Mouse (Mus musculus): ENCODE data around the gene Iffo2. TPM values are rescaled to one million over a fixed set of nuclear protein-coding genes. Genes with fewer than 3 reads are reported as not detected.

The Iffo2 gene
- total and polyA plus RNA-seq, 3 experiments, result 0.38 to 3.0 (median 0.60) TPM

GRCm38 (mm10) chr4:139532081-139532480, 1.7 kb downstream of the Iffo2 start:
- Histone ChIP-seq H3K4me2 (ENCODE audit: insufficient read depth, low read depth, poor library complexity, severe bottlenecking) (no peak overlapping the region), H3K27ac (ENCODE audit: insufficient read depth, low read depth) (no peak overlapping the region), H3K4me3 (replicated peaks in 1 of 3; ENCODE audit: low read depth in 2 of 3, low read length in 2 of 3, poor library complexity in 1 of 3) (no peak overlapping the region), H3K9ac (ENCODE audit: insufficient read depth, low read depth) (no peak overlapping the region), H3K36me3 (replicated peaks in 1 of 2; ENCODE audit: control insufficient read depth in 1 of 2, insufficient read depth in 1 of 2, low read length in 1 of 2) (no peaks in the 10 kb centered on the region), H3K27me3 (replicated peaks) (peaks cover 84% of the 10 kb centered on the region), H3K4me1 (ENCODE audit: control insufficient read depth in 1 of 2, insufficient read depth in 2 of 2) (no peaks in the 10 kb centered on the region), H3K9me3 (replicated peaks; ENCODE audit: low read length) (peaks cover under 1% of the 10 kb centered on the region), H3K79me2 (replicated peaks; ENCODE audit: control insufficient read depth, extremely low read depth, insufficient read depth, poor library complexity, severe bottlenecking) (no peaks in the 10 kb centered on the region)
- DNase-seq (ENCODE audit: extremely low read depth), result no peak
- in situ Hi-C loops (cut with MboI; ENCODE audit: low pct_ligation_motif_present, low pct_unique_long_range_greater_than_20kb, low sequenced_read_pairs) (no loop called here), dilution Hi-C loops (cut with MboI; ENCODE audit: extremely low pct_ligation_motif_present, extremely low pct_unique_long_range_greater_than_20kb, low sequenced_read_pairs) (no loop called here)
- TF ChIP-seq EP300 (IDR thresholded peaks at IDR 0.05; ENCODE audit: low read length), result no peak
- TF ChIP-seq GABPA (IDR thresholded peaks at IDR 0.05; ENCODE audit: insufficient replicate concordance, low read depth, low read length), result no peak
- TF ChIP-seq POLR2AphosphoS2 (IDR thresholded peaks at IDR 0.05; ENCODE audit: low read depth, low read length), result no peak
- no peak for TF ChIP-seq ELF1 (IDR thresholded peaks at IDR 0.05; ENCODE audit: low read depth, low read length)
- no peak for TF ChIP-seq PAX5 (IDR thresholded peaks at IDR 0.05; ENCODE audit: low read length)
- TF ChIP-seq SMC3 (IDR thresholded peaks at IDR 0.05; ENCODE audit: low read depth, low read length), result no peak
- no peak for TF ChIP-seq KAT2A (IDR thresholded peaks at IDR 0.05; ENCODE audit: insufficient replicate concordance, low read length)
- no peak for TF ChIP-seq ZMIZ1 (IDR thresholded peaks at IDR 0.05; ENCODE audit: low read depth, low read length)
- TF ChIP-seq NRF1 (IDR thresholded peaks at IDR 0.05; ENCODE audit: low read depth, low read length), result no peak
- TF ChIP-seq TCF12 (IDR thresholded peaks at IDR 0.05; ENCODE audit: low read depth, low read length), result no peak
- TF ChIP-seq CHD1 (IDR thresholded peaks at IDR 0.05; ENCODE audit: low read depth, low read length), result no peak
- no peak for TF ChIP-seq ZKSCAN1 (IDR thresholded peaks at IDR 0.05; ENCODE audit: borderline replicate concordance, low read depth, low read length)
- TF ChIP-seq USF2 (conservative IDR thresholded peaks at IDR 0.05; ENCODE audit: low read depth, low read length), result no peak
- TF ChIP-seq TBP (conservative IDR thresholded peaks at IDR 0.05; ENCODE audit: low read depth, low read length), result no peak
- TF ChIP-seq RAD21 (IDR thresholded peaks at IDR 0.05; ENCODE audit: low read depth, low read length), result no peak

- in situ Hi-C loops (cut with MboI; ENCODE audit: low pct_ligation_motif_present, low pct_unique_long_range_greater_than_20kb, low sequenced_read_pairs), result no loop called here
- H3K27ac ChIP-seq (ENCODE audit: insufficient read depth, low read depth), result no peak overlapping the region
- H3K9me3 ChIP-seq (replicated peaks; ENCODE audit: low read length), result peaks cover 6% of the 10 kb centered on the region
- H3K4me1 ChIP-seq (ENCODE audit: control insufficient read depth in 1 of 2, insufficient read depth in 2 of 2), result no peaks in the 10 kb centered on the region
- H3K27me3 ChIP-seq (replicated peaks), result peaks cover 84% of the 10 kb centered on the region
- no peaks in the 10 kb centered on the region for H3K36me3 ChIP-seq (replicated peaks in 1 of 2; ENCODE audit: control insufficient read depth in 1 of 2, insufficient read depth in 1 of 2, low read length in 1 of 2)
- TF ChIP-seq ETS1 (conservative IDR thresholded peaks at IDR 0.05; ENCODE audit: low read depth, low read length), result no peak
- no peak for TF ChIP-seq MAFK (IDR thresholded peaks at IDR 0.05; ENCODE audit: insufficient replicate concordance, low read length)
- TF ChIP-seq ZMIZ1 (IDR thresholded peaks at IDR 0.05; ENCODE audit: low read depth, low read length), result no peak
- no peak for TF ChIP-seq JUN (IDR thresholded peaks at IDR 0.05; ENCODE audit: insufficient read depth, low read depth, low read length)
- no peak for TF ChIP-seq PAX5 (IDR thresholded peaks at IDR 0.05; ENCODE audit: low read length)
- TF ChIP-seq ELF1 (IDR thresholded peaks at IDR 0.05; ENCODE audit: low read depth, low read length), result no peak
- TF ChIP-seq ZC3H11A (IDR thresholded peaks at IDR 0.05; ENCODE audit: low read depth, low read length), result no peak
- no peak for TF ChIP-seq IRF4 (IDR thresholded peaks at IDR 0.05; ENCODE audit: low read depth, low read length)
- TF ChIP-seq RCOR1 (conservative IDR thresholded peaks at IDR 0.05; ENCODE audit: low read depth, low read length), result no peak
- TF ChIP-seq RAD21 (IDR thresholded peaks at IDR 0.05; ENCODE audit: low read depth, low read length), result no peak
- no peak for TF ChIP-seq EP300 (IDR thresholded peaks at IDR 0.05; ENCODE audit: low read length)
- TF ChIP-seq GABPA (IDR thresholded peaks at IDR 0.05; ENCODE audit: insufficient replicate concordance, low read depth, low read length), result no peak
- no peak for TF ChIP-seq CHD2 (IDR thresholded peaks at IDR 0.05; ENCODE audit: low read length)
- no peak for TF ChIP-seq TBP (conservative IDR thresholded peaks at IDR 0.05; ENCODE audit: low read depth, low read length)
- no peak for TF ChIP-seq MYC (IDR thresholded peaks at IDR 0.05; ENCODE audit: low read depth, low read length)
- H3K4me2 ChIP-seq (ENCODE audit: insufficient read depth, low read depth, poor library complexity, severe bottlenecking), result no peak overlapping the region
- H3K4me3 ChIP-seq (replicated peaks in 1 of 3; ENCODE audit: low read depth in 2 of 3, low read length in 2 of 3, poor library complexity in 1 of 3), result no peak overlapping the region
- no peak for DNase-seq (ENCODE audit: extremely low read depth)
- H3K9ac ChIP-seq (ENCODE audit: insufficient read depth, low read depth), result no peak overlapping the region
- dilution Hi-C loops (cut with MboI; ENCODE audit: extremely low pct_ligation_motif_present, extremely low pct_unique_long_range_greater_than_20kb, low sequenced_read_pairs), result no loop called here
- no peaks in the 10 kb centered on the region for H3K79me2 ChIP-seq (replicated peaks; ENCODE audit: control insufficient read depth, extremely low read depth, insufficient read depth, poor library complexity, severe bottlenecking)
Measured at GRCm38 (mm10) chr4:139535127-139535695, 4.9 kb downstream of the Iffo2 start.
